Mouse (Mus musculus): ENCODE measurements around the gene Hivep1. TPM values are rescaled to one million over a fixed set of nuclear protein-coding genes. Genes with fewer than 3 reads are reported as not detected.
A peak's percentile ranks its signal among the peaks of the same experiment; 100 is the strongest.

The Hivep1 gene
- polyA plus RNA-seq (2014; fragmentation: Nextera tagmentation; extraction: Ambion mirVana), result 12.0 and 16.0 TPM in 2 replicates

GRCm38 (mm10) chr13:42051961-42052695 is at the start of gene Hivep1:
Hivep1 (plus strand) TSS chr13:42052021.
- ATAC-seq, result peak; percentile 69
- Histone ChIP-seq H3K9ac (ENCODE audit: low read length) (peak within 1 kb of the TSS; percentile 89), H3K27ac (ENCODE audit: low read depth, low read length) (peak within 1 kb of the TSS; percentile 99), H3K4me1 (ENCODE audit: control insufficient read depth, insufficient read depth, low read length) (peaks cover 10% of the 10 kb centered on the region), H3K4me3 (ENCODE audit: low read depth, low read length) (peak within 1 kb of the TSS; percentile 66), H3K27me3 (replicated peaks; ENCODE audit: control insufficient read depth, insufficient read depth, low read length) (no peaks in the 10 kb centered on the region), H3K4me2 (ENCODE audit: low read length) (peak within 1 kb of the TSS; percentile 86), H3K36me3 (ENCODE audit: control insufficient read depth, insufficient read depth, low read length) (peaks cover 18% of the 10 kb centered on the region), H3K9me3 (replicated peaks; ENCODE audit: control insufficient read depth, low read length) (no peaks in the 10 kb centered on the region)
- WGBS, result under 1% methylated on average over 73 of the region's 100 CpGs
- DNase-seq (ENCODE audit: low spot score), result peak; percentile 74

- Histone ChIP-seq H3K4me3 (ENCODE audit: low read depth, low read length) (no peak overlapping the region), H3K4me1 (ENCODE audit: control insufficient read depth, insufficient read depth, low read length) (no peaks in the 10 kb centered on the region), H3K4me2 (ENCODE audit: low read length) (no peak overlapping the region), H3K9me3 (replicated peaks; ENCODE audit: control insufficient read depth, low read length) (no peaks in the 10 kb centered on the region), H3K9ac (ENCODE audit: low read length) (no peak overlapping the region), H3K27ac (ENCODE audit: low read depth, low read length) (no peak overlapping the region), H3K27me3 (replicated peaks; ENCODE audit: control insufficient read depth, insufficient read depth, low read length) (no peaks in the 10 kb centered on the region), H3K36me3 (ENCODE audit: control insufficient read depth, insufficient read depth, low read length) (no peaks in the 10 kb centered on the region)
- no peak for DNase-seq (ENCODE audit: low spot score)
- ATAC-seq, result no peak
- 71% methylated on average over 10 of the region's 10 CpGs for WGBS
Measured at GRCm38 (mm10) chr13:42015484-42016045, 36.3 kb upstream of the Hivep1 start.

GRCm38 (mm10) chr13:42016218-42016617 is 35.6 kb upstream of the Hivep1 start:
- Histone ChIP-seq H3K27me3 (replicated peaks; ENCODE audit: control insufficient read depth, insufficient read depth, low read length) (no peaks in the 10 kb centered on the region), H3K4me1 (ENCODE audit: control insufficient read depth, insufficient read depth, low read length) (no peaks in the 10 kb centered on the region), H3K4me2 (ENCODE audit: low read length) (no peak overlapping the region), H3K4me3 (ENCODE audit: low read depth, low read length) (no peak overlapping the region), H3K9me3 (replicated peaks; ENCODE audit: control insufficient read depth, low read length) (no peaks in the 10 kb centered on the region), H3K9ac (ENCODE audit: low read length) (no peak overlapping the region), H3K36me3 (ENCODE audit: control insufficient read depth, insufficient read depth, low read length) (no peaks in the 10 kb centered on the region), H3K27ac (ENCODE audit: low read depth, low read length) (no peak overlapping the region)
- WGBS, result 68% methylated on average over 5 of the region's 5 CpGs
- no peak for ATAC-seq
- DNase-seq (ENCODE audit: low spot score), result peak; percentile 18

GRCm38 (mm10) chr13:42018356-42018755 is 33.5 kb upstream of the Hivep1 start:
- DNase-seq (ENCODE audit: low spot score) (no peak), ATAC-seq (no peak)
- no peaks in the 10 kb centered on the region for H3K27me3 ChIP-seq (replicated peaks; ENCODE audit: control insufficient read depth, insufficient read depth, low read length)
- WGBS, result 69% methylated on average over 2 of the region's 2 CpGs
- H3K27ac ChIP-seq (ENCODE audit: low read depth, low read length), result no peak overlapping the region
- H3K4me2 ChIP-seq (ENCODE audit: low read length), result no peak overlapping the region
- H3K4me1 ChIP-seq (ENCODE audit: control insufficient read depth, insufficient read depth, low read length), result no peaks in the 10 kb centered on the region
- no peak overlapping the region for H3K9ac ChIP-seq (ENCODE audit: low read length)
- H3K4me3 ChIP-seq (ENCODE audit: low read depth, low read length), result no peak overlapping the region
- no peaks in the 10 kb centered on the region for H3K9me3 ChIP-seq (replicated peaks; ENCODE audit: control insufficient read depth, low read length)
- no peaks in the 10 kb centered on the region for H3K36me3 ChIP-seq (ENCODE audit: control insufficient read depth, insufficient read depth, low read length)

GRCm38 (mm10) chr13:42041203-42041602 is 10.6 kb upstream of the Hivep1 start:
- 8% methylated on average over 2 of the region's 2 CpGs for WGBS
- no peak overlapping the region for H3K4me3 ChIP-seq (ENCODE audit: low read depth, low read length)

GRCm38 (mm10) chr13:42043431-42043830 is 8.4 kb upstream of the Hivep1 start:
- DNase-seq (ENCODE audit: low spot score), result no peak
- Histone ChIP-seq H3K4me1 (ENCODE audit: control insufficient read depth, insufficient read depth, low read length) (no peaks in the 10 kb centered on the region), H3K27me3 (replicated peaks; ENCODE audit: control insufficient read depth, insufficient read depth, low read length) (no peaks in the 10 kb centered on the region), H3K4me3 (ENCODE audit: low read depth, low read length) (no peak overlapping the region), H3K4me2 (ENCODE audit: low read length) (no peak overlapping the region), H3K9ac (ENCODE audit: low read length) (no peak overlapping the region), H3K36me3 (ENCODE audit: control insufficient read depth, insufficient read depth, low read length) (no peaks in the 10 kb centered on the region), H3K9me3 (replicated peaks; ENCODE audit: control insufficient read depth, low read length) (no peaks in the 10 kb centered on the region), H3K27ac (ENCODE audit: low read depth, low read length) (no peak overlapping the region)
- 86% methylated on average over 7 of the region's 7 CpGs for WGBS
- no peak for ATAC-seq

More at GRCm38 (mm10) chr13:42041203-42041602, 10.6 kb upstream of the Hivep1 start:
- no peak overlapping the region for H3K9ac ChIP-seq (ENCODE audit: low read length)
- DNase-seq (ENCODE audit: low spot score) (no peak), ATAC-seq (no peak)
- H3K4me1 ChIP-seq (ENCODE audit: control insufficient read depth, insufficient read depth, low read length), result no peaks in the 10 kb centered on the region
- no peak overlapping the region for H3K27ac ChIP-seq (ENCODE audit: low read depth, low read length)
- H3K4me2 ChIP-seq (ENCODE audit: low read length), result no peak overlapping the region
- H3K9me3 ChIP-seq (replicated peaks; ENCODE audit: control insufficient read depth, low read length), result no peaks in the 10 kb centered on the region
- H3K27me3 ChIP-seq (replicated peaks; ENCODE audit: control insufficient read depth, insufficient read depth, low read length), result no peaks in the 10 kb centered on the region
- H3K36me3 ChIP-seq (ENCODE audit: control insufficient read depth, insufficient read depth, low read length), result no peaks in the 10 kb centered on the region

- Histone ChIP-seq H3K27ac (ENCODE audit: low read depth, low read length) (peak overlapping the region; percentile 75; the same call in 1 of the 2 replicates), H3K27me3 (replicated peaks; ENCODE audit: control insufficient read depth, insufficient read depth, low read length) (no peaks in the 10 kb centered on the region), H3K4me2 (ENCODE audit: low read length) (peak overlapping the region; percentile 86), H3K4me1 (ENCODE audit: control insufficient read depth, insufficient read depth, low read length) (peaks cover 9% of the 10 kb centered on the region), H3K9me3 (replicated peaks; ENCODE audit: control insufficient read depth, low read length) (no peaks in the 10 kb centered on the region), H3K4me3 (ENCODE audit: low read depth, low read length) (peak overlapping the region; percentile 51), H3K9ac (ENCODE audit: low read length) (peak overlapping the region; percentile 76), H3K36me3 (ENCODE audit: control insufficient read depth, insufficient read depth, low read length) (no peaks in the 10 kb centered on the region)
- WGBS, result under 1% methylated on average over 48 of the region's 48 CpGs
- no peak for ATAC-seq
- peak; percentile 68 for DNase-seq (ENCODE audit: low spot score)
Measured at GRCm38 (mm10) chr13:42048991-42049773, 2.6 kb upstream of the Hivep1 start.

- no peaks in the 10 kb centered on the region for H3K9me3 ChIP-seq (replicated peaks; ENCODE audit: control insufficient read depth, low read length)
- H3K4me2 ChIP-seq (ENCODE audit: low read length), result peak overlapping the region; percentile 86
- ATAC-seq (no peak), DNase-seq (ENCODE audit: low spot score) (no peak)
- peak overlapping the region; percentile 76 for H3K9ac ChIP-seq (ENCODE audit: low read length)
- H3K27me3 ChIP-seq (replicated peaks; ENCODE audit: control insufficient read depth, insufficient read depth, low read length), result no peaks in the 10 kb centered on the region
- peak overlapping the region; percentile 75; the same call in 1 of the 2 replicates for H3K27ac ChIP-seq (ENCODE audit: low read depth, low read length)
- H3K4me1 ChIP-seq (ENCODE audit: control insufficient read depth, insufficient read depth, low read length), result peaks cover 10% of the 10 kb centered on the region
- WGBS, result under 1% methylated on average over 8 of the region's 8 CpGs
- peak overlapping the region; percentile 51 for H3K4me3 ChIP-seq (ENCODE audit: low read depth, low read length)
- no peaks in the 10 kb centered on the region for H3K36me3 ChIP-seq (ENCODE audit: control insufficient read depth, insufficient read depth, low read length)
Measured at GRCm38 (mm10) chr13:42049774-42050125, 2.1 kb upstream of the Hivep1 start.

Measured in forebrain, embryonic 14.5 days (tissue).